Mouse (Mus musculus): ENCODE measurements around the gene Hist1h3e.

- TF ChIP-seq MYOD1 (IDR thresholded peaks at IDR 0.05; ENCODE audit: control insufficient read depth, insufficient read length, low read depth) (no peak), CTCF (IDR thresholded peaks at IDR 0.05; ENCODE audit: control insufficient read depth, insufficient read depth, insufficient read length) (no peak), MAX (IDR thresholded peaks at IDR 0.05) (no peak), CEBPB (IDR thresholded peaks at IDR 0.05; ENCODE audit: low read depth) (no peak), MYOG (IDR thresholded peaks at IDR 0.05; ENCODE audit: control insufficient read depth, extremely low read depth, insufficient read length) (no peak)
These were observed 43.9 kb downstream of the Hist1h3e start for GRCm38 (mm10) chr13:23518295-23518603.

Data from C2C12 (cell line).